Mouse (Mus musculus): ENCODE data around the gene Hist1h2bn.

The Hist1h2bn gene

DNA sequence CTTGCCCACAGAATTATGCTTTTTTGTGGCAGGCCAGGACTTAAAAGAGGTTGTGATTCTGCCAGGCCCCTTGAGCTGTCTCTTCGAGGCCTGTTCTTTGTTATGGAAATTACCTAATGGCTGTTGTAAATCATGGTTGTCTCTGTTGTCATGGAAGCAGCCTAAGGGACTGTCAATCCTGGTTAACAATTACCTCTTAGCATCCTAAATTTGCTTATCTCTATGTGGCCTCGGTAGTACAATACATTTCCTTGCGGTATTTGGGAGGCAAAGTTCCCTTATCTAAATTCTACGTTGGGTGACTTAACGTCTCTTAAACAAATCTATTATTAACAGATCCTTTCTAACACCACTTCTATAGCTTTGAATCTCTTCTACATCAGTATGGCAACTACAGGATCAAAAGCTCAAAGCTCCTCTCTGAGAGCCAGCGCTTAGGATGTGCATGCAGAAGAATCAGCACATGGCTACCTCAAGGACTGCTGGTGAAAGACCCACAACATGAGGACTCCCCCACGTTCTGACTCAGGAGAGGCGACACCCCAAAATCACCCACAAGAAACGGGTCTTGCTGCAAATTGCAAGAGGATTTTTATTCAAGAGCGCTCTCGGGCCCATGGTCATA is 25.9 kb upstream of the Hist1h2bn start:
- DNase-seq (ENCODE audit: low spot score in 2 of 2) = no peak

- no peak for DNase-seq (ENCODE audit: low spot score in 2 of 2)
Measured at GRCm38 (mm10) chr13:21729544-21729943, 24.4 kb upstream of the Hist1h2bn start.

GRCm38 (mm10) chr13:21733466-21733865 is 20.5 kb upstream of the Hist1h2bn start:
- DNase-seq (ENCODE audit: low spot score in 2 of 2) = no peak

- peak; percentile 75 to 85 for DNase-seq (ENCODE audit: low spot score in 2 of 2)
Measured at GRCm38 (mm10) chr13:21734010-21734905, 19.7 kb upstream of the Hist1h2bn start.

GRCm38 (mm10) chr13:21734906-21735767 is 18.8 kb upstream of the Hist1h2bn start, which contains the start of gene Hist1h4j:
Gene Hist1h4j (plus strand): TSS chr13:21735064.
- DNase-seq (ENCODE audit: low spot score in 2 of 2) = peak; percentile 70 to 78

- DNase-seq (ENCODE audit: low spot score in 2 of 2) = no peak
Measured at GRCm38 (mm10) chr13:21745006-21745405, 8.9 kb upstream of the Hist1h2bn start.

- DNase-seq (ENCODE audit: low spot score in 2 of 2) = no peak
Measured at GRCm38 (mm10) chr13:21749387-21750158, 4.3 kb upstream of the Hist1h2bn start.

- DNase-seq (ENCODE audit: low spot score in 2 of 2) = peak; percentile 90 to 93
Measured at GRCm38 (mm10) chr13:21750159-21751017, 3.5 kb upstream of the Hist1h2bn start, which contains the start of gene Hist1h4k. Gene Hist1h4k (minus strand): TSS chr13:21750505.

DNA sequence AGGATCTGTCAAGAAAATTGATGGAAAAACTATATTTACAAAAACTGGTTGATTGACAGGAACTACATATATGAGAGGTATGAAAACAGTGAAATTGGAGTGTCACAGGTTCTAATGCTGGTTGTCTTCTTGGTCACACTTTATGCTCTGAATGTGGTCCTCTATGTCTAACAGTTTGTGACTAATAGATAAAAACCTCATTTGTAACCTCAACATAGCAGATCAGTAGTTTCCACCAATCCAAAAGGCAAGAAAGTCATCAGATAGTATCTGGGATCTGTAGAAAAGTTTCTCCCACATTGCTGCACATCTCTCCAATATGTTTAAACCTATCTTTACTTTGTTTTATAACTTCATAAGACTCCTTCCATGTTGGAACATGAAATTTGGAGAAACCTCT is 2.5 kb upstream of the Hist1h2bn start:
- no peak for DNase-seq (ENCODE audit: low spot score in 2 of 2)

GRCm38 (mm10) chr13:21751827-21752226 is 2.1 kb upstream of the Hist1h2bn start:
- DNase-seq (ENCODE audit: low spot score in 2 of 2) = no peak

GRCm38 (mm10) chr13:21752356-21752755 is 1.6 kb upstream of the Hist1h2bn start:
- DNase-seq (ENCODE audit: low spot score in 2 of 2) = no peak

DNA sequence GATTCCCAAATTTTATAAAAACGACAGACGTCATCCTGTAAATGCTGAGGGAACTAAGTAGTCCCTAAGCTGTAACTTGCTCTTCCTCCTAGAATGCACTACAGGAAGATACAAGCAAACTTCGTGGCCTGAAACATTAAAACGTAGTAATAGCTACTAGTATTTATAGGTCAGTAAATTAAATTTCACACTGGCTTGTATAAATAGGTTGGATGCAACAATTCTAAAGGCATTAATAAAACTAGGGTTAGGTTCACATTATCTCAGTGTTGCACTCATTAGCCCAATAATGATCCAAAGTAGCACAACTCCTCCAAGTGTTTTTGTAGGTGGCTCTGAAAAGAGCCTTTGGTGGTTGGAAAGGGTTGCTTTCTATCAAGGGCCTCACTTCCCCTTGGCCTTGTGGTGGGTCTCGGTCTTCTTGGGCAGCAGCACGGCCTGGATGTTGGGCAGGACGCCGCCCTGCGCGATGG is 836 bp upstream of the Hist1h2bn start:
- no peak for DNase-seq (ENCODE audit: low spot score in 2 of 2)

GRCm38 (mm10) chr13:21754294-21755001 is 525 bp downstream of the Hist1h2bn start:
- peak; percentile 43 to 66 for DNase-seq (ENCODE audit: low spot score in 2 of 2)

DNA sequence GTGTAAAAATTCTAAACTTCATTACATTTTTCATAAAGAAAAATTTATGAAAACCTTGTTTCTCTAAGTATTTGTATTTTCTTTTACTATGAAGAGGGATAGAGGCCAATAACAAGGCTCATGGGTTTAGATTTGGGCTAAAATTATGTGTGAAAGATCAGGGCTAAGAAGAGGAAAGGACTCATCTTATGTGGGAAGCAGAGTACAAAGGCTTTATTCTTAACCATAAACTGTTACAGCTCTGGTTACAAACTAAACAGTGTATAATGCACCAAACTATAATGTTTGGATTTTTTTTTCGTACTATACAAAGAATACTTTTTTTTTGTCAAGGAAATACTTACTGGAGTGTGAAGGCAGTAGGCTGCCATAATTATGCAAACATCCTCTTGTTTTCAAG is 1.8 kb downstream of the Hist1h2bn start:
- no peak for DNase-seq (ENCODE audit: low spot score in 2 of 2)

GRCm38 (mm10) chr13:21778814-21779766 is 25.2 kb downstream of the Hist1h2bn start:
- peak; percentile 74 to 88 for DNase-seq (ENCODE audit: low spot score in 2 of 2)

DNA sequence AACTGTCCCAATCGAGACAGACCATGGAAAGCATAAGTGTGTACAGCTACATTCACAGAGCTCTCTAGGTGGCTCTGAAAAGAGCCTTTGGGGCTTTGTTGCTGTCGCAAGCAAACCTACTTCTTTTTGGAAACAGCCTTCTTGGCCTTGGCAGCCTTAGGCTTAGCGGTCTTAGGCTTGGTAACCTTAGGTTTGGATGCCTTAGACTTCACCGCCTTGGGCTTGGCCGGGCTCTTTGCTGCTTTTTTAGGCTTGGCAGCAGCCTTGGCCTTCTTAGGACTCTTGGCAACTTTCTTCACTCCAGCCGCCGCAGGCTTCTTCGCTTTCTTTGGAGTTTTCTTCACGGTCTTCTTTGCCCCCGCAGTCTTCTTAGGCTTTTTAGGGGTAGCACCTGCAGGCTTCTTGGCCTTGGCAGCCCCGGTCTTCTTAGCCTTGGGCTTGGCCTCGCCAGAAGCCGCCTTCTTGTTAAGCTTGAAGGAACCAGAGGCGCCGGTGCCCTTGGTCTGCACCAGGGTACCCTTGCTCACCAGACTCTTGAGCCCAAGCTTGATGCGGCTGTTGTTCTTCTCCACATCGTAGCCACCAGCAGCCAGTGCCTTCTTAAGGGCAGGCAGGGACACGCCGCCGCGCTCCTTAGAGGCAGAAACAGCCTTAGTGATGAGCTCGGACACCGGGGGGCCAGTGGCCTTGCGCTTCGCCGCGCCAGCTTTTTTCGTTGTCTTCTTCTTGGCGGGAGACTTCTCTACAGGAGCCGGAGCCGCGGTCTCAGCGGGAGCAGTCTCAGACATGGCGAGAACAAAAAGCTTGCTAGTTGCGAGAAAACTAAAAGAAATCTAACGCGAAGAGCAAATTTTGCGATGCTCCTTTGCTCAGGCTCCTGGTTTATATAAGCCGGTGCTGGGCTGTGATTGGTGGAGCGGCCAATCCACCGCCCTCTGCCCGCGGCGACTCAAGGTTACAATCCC is 26.1 kb downstream of the Hist1h2bn start, which contains the start of gene Hist1h1b:
TSS of gene Hist1h1b (minus strand) at position 859 of the 965 bp plus-strand sequence.
- DNase-seq (ENCODE audit: low spot score in 2 of 2) = peak; percentile 73 to 81

GRCm38 (mm10) chr13:21781021-21781555 is 27.2 kb downstream of the Hist1h2bn start:
- DNase-seq (ENCODE audit: low spot score in 2 of 2) = no peak
